Mouse (Mus musculus): ENCODE data around the gene Amhr2.

The Amhr2 gene

DNA sequence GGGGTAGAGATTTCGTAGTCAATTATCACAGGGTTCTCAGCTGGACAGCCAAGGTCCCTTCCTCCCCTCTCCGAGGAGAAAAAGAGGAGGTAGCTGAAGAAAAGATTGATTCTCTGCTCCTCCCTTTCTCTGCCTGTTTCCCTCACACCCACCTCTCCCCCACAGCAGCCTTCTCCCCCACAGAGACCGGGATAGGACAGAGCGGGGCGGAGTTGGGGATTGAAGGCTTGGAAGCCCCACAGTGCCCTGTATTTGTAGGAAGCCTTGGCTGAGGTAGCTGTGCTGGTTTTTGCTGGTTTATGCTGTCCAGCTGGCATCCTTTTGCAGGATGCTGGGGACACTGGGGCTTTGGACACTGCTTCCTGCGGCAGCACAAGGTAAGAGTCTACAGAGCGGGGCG, at the start of gene Amhr2:
TSS of gene Amhr2 (plus strand) at position 222 of the 400 bp plus-strand sequence.
- DNase-seq: no peak

DNA sequence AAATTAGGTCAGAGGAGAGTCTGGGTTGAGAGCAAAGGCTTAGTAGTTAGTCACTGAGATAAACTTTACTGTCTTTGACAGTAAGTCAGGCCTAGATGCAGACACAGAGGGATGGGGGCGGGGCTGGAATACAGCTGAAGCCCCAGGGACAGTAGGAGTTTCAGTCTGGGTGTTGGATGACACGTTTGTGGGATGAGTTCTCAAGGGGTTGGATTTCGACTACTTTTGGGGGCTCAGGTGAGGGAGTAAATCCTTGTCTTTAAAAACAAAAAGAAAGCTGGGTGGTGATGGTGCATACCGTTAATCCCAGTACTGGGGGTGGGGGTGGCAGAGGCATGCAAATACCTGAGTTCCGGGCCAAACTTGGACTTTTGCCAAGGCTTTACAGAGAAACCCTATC, 46.5 kb upstream of the Amhr2 start:
- DNase-seq: no peak

DNA sequence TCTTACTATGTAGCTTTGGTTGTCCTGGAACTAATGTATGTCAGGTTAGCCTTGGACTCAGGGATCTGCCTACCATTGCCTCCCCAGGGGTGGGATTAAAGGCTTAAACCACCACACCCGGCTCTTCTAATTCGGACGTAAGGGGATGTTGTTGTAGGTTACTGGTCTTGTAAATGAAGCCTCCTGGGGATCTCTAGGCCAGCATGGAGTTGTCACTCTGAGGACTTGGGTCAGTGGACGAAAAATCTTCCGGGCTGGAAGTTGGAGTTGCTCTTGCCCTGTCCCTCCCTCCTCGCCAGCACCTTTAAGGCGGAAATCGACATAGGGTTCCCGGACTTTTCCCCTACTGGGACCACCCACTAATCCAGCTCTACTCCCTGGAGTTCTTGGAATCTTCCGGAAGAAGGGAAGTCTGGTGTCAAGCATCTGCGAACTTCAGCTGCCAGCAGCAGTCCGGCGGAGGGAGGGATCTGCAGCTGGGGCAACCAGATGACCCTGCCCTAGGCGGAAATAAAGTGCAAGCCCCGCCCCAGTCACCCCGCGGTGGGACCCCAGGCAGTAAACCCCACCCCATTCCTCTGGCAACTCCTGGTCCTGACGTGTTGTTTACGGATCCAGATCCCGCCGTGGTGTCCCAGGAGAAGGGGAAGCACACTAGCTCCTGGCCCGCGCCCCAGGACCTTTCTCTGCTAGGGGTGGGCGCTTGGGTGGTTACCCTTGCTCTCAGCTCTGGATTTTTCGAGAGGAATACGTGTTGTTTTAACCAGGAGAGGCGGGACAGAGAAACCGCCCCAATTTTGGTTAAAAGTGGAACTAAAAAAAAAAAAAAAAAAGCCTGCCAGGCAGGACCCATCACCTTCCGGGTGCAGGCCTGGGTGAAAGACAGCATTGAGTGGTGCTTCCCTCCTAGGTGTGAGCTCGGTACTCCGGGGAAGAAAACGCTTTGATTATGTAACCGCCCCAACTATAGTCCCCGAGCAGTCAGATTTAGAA, 45.6 kb upstream of the Amhr2 start:
- DNase-seq: peak; percentile 97 to 98

DNA sequence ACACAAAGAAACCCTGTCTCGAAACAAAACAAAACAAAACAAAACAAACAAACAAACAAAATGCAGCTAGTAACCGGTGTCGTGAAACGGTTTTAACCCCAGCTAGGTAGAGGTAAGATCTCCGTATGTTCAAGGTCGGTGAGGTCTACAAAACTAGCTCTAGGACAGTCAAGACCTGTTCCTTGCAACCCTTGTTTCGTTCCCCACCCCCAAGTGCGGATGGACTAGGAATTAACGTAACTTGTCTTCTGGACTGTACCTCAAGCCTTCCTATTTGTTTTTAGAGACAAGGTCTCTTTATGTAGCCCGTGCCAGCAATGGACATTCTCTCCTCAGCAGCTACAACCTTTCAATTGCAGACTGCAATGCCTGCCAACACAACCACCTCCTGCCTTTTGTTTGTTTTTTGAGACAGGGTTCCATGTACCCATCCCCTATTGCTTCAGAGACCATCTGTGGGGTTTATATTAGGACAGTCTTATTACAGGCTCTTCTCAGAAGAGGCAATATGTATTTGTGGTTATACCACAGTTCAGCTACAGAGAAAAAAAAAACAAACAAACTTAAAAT, 44.6 kb upstream of the Amhr2 start:
- DNase-seq: no peak

DNA sequence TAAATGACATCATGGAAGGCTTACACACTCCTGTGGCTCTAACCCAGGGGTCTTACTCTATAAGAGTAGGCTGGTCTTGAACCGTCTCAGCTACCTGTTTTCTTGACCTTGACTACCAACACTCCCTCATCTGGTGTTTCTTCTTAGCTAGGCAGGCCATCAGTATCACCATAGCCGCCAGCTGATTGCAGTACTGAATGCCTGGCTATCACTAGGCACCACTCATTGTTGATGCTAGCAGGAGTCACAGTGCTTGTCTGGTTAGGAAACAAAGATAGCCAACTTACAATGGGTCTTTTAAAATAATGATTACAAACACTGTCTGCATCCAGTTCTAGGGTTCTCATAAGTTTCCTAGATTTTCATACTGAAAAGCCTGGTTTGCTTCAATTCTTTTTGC, 43.9 kb upstream of the Amhr2 start:
- no peak for DNase-seq

DNA sequence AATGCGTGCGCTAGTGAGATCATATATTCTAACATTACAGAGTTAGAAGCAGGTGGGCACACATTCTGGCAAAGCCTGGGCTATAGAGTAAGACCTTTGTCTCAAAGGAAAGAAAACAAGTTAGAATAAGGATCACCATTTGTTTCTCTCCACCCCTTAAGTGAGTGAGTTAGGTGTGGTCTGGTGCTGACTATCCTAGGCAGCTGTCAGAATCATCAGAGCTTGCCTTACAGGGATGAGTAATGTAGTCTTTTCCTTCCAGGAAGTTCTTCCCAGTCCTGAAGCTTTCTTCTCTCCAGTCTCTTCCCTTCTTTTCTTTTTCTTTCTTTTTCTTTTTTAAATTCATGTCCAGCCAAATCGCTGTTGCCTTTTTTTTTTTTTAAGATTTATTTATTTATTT, 43.0 kb upstream of the Amhr2 start:
- DNase-seq: no peak

DNA sequence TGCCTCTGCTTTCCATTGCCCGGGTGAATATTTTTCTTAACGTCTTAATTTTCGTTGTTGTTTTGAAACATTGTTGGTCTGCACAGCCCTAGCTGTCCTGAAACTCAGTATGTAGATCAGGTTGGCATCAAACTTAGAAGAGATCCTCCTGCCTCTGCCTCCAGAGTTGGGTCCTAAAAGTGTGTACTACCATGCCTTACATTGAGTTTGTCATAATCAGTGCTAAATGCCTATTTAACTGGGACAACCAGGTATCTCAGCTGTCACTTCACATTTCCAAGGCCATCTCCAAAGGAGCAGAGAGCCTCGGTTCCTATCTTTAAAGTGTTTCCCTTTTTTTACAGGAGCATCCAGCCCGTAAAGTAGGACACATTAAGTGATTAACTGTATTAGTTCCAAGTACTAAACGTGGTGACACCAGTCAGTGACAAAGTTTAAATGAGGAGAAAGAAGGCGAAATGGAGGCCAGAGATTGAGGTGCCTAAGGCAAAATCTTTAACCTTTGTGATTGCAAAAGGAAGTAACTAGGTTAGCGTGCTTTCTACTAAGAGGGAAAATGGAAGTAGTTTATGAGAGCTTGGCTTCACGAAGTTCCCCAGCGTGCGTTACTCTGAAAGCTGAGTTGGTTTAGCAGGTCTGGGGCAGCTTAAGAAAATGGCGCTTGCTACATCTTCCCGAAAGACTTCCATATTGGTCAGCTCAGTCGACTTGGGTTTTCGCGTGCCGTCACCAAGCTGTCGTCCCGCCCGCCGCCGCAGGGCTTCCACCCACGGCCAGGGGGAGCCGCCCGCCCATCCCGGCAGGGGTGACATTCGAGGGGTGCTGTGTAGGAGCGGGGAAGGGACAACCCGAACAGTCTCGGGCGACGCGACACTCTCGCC, 40.3 kb upstream of the Amhr2 start:
- no peak for DNase-seq

DNA sequence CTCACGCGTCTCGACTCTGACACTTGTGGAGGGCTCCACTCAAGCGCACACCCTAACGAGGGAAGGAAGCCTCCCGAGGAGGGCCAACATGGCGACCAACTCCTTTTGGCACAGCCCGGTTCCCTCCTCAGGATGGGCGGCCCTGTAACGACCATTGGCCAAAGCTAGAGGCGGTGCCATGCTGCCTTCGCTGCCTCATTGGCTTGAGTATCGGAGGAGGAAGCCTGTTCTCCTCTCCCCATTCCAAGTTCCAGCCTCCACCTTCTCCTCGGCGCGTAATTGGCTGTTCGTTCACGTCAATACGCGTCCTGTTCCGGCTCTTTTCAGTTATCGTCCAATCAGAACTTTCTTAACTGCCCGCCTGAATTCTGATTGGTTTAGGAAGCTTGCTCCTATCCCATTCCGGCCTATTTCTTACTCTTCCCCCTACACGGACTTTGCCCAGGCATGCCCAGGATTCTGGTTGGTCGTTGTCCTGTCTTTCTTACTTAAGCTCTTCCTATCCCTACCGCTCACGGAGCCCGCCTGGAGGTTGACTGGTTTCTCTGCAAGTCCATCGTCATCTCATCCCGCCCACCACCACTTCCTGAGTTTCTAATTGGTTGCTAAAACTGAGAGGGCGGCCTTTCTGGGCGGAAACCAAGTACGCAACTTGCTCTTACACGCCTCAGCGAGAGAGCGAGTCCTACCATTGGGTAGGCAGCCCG, 39.5 kb upstream of the Amhr2 start, which contains the start of gene Sp1:
TSS of gene Sp1 (plus strand) at position 655 of the 707 bp plus-strand sequence.
- peak; percentile 100 for DNase-seq

DNA sequence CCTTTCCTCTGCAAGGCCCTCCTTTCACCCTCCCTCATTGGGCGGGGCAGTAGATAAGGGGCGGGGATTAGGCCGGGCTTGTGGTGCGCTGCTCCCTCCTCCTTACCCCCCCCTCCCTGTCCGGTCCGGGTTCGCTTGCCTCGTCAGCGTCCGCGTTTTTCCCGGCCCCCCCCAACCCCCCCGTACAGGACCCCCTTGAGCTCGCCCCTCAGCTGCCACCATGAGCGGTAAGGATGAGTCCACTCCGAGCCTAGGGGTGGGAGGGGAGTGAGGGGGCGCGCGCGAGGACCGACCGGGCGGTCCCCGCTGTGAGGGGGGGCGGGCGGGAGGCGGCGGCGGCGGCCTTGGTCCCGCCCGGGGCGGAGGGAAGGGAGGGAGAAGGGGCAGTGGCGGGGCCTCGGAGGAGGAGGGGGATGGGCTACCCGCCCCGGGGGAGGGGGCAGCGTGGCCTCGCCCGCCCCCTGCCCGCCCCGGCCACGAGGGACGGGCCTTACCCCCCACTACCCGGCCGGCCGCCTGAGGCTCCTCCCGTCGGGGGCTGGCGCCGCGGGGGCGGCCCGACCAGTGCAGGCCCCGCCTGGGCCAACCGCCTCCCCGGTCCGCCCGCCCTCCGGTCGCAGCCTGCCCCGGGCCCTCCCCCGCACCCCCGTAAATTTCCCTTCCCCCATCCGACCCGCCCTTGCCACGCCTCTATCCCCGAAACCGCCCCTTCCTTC, 38.8 kb upstream of the Amhr2 start:
- peak; percentile 88 to 92 for DNase-seq

DNA sequence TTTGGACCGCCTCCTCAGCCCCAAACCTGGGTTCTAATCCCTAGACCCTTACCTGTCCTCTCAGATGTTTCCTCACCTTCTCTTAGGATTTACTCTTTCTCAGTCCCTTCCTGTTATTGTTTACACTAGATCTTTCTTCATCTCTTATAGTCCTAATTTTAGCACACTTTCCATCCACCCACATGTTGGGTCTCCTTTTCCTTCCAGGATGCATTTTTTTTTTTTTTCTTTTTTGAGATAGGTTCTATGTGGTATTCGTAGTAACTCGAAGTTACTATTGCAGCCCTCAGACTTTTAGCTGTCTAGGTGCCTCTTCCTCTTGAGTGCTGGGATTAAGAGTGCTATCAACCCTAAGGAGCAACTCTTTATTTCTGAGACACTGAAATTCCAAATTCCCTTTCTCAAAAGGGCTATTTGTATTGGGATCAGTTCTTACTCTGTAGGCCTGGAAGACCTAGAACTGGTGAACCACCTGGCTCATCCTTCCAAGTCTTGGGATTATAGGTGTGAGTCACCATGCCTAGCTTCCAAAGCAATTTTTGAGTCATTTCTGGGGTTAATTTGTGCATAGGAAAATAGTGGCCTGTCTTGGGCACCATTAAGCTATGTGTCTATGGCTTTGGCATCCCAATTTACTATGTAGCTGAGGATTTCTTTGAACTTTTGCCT, 38.1 kb upstream of the Amhr2 start:
- no peak for DNase-seq

DNA sequence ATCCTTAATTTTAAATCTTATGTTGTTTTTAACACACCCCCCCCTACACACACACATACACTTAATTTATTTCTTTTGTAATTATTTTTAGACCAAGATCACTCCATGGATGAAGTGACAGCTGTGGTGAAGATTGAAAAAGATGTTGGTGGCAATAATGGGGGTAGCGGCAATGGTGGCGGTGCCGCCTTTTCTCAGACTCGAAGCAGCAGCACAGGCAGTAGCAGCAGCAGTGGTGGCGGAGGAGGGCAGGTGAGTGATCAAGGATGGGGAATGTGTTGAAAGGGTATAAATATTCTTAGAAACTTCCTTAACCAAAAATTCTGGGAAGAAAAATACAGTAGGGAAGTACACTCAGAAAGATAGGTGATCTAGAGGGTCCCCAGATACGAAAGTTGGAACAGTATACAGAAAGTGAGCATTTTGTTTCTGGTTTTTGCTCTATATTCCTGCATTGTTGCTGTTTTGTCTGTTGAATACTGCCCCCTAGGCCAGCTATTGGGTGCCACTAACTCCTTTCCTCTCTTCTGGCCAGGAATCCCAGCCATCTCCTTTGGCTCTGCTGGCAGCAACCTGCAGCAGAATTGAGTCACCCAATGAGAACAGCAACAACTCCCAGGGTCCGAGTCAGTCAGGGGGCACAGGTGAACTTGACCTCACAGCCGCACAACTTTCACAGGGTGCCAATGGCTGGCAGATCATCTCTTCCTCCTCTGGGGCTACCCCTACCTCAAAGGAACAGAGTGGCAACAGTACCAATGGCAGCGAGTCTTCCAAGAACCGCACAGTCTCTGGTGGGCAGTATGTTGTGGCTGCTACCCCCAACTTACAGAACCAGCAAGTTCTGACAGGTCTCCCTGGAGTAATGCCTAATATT, 37.2 kb upstream of the Amhr2 start:
- no peak for DNase-seq

DNA sequence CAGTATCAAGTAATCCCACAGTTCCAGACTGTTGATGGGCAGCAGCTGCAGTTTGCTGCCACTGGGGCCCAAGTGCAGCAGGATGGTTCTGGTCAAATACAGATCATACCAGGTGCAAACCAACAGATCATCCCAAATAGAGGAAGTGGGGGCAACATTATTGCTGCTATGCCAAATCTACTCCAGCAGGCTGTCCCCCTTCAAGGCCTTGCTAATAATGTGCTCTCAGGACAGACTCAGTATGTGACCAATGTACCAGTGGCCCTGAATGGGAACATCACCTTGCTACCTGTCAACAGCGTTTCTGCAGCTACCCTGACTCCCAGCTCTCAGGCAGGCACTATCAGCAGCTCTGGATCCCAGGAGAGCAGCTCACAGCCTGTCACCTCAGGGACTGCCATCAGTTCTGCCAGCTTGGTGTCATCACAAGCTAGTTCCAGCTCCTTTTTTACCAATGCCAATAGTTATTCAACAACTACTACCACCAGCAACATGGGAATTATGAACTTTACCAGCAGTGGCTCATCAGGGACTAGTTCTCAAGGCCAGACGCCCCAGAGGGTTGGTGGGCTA, 36.5 kb upstream of the Amhr2 start:
- DNase-seq: no peak

DNA sequence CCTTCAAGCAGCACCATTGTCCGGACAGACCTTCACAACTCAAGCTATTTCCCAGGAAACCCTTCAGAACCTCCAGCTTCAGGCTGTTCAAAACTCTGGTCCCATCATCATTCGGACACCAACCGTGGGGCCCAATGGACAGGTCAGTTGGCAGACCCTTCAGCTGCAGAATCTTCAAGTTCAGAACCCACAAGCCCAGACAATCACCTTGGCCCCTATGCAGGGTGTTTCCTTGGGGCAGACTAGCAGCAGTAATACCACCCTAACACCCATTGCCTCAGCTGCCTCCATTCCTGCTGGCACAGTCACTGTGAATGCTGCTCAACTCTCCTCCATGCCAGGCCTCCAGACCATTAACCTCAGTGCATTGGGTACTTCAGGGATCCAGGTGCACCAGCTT, 35.9 kb upstream of the Amhr2 start:
- DNase-seq: no peak

DNA sequence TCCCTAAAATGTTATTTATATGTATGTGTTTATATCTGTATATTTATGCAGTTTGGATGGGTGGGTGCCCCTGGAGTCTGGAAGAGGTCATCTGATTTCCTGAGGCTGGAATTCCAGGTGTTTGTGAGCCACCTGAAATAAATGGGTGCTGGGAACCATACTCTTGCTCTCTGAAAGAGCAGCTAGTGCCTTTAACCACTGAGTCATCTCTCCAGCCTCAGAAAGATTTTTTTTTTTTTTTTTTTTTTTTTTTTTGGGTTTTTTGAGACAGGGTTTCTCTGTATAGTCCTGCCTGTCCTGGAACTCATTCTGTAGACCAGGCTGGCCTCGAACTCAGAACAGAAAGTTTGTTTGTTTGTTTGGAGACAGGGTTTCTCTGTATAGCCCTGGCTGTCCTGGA, 34.1 kb upstream of the Amhr2 start:
- DNase-seq: no peak

DNA sequence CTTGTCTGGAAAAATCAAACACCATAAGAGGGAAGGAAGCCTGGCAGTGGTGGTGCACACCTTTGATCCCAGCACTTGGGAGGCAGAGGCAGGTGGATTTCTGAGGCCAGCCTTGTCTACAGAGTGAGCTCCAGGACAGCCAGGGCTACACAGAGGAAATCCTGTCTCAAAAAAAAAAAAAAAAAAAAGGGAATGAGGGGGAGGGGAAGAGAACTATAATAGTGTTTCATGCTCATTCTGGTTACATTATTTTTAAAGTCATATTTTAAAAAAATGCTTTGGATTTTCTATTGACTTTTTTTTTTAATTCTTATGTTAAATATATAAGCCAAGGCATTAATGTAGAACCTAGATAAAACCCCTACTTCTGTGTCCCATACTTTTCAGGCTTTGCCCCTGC, 31.5 kb upstream of the Amhr2 start:
- DNase-seq: no peak

DNA sequence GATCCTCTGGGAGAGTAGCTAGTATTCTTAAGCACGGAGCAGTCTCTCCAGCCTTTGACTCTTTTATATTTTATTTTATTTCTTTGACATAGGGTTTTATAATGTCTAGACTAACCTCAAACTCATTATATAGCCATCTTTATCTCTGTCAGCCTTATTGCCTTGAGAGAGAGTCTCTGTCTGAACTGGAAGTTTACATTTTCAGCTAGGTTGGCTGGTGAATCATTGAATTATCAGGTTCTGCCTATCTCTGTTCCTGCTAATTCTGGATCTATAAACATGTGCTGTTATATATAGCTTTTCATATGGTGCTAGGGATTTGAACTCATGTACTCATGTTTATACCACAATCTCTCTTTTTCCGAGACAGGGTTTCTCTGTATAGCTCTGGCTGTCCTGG, 27.6 kb upstream of the Amhr2 start:
- DNase-seq: no peak

DNA sequence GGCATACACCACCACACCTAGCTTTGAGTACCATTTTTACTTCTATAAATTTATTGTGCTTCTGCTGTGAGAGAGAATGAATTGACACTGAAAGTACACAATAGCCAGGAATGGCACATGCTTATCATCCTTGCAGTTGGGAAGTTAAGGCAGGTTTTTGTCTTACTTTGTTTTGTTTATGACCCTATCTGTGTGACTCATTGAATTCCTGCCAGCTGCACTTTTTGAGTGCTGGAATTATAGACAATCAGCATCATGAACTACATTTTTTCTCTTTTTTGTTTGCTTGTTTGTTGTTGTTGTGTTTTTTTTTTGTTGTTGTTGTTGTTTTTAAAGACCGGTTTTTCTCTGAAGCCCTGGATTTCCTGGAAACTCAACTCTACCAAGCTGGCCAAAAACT, 24.2 kb upstream of the Amhr2 start:
- no peak for DNase-seq

DNA sequence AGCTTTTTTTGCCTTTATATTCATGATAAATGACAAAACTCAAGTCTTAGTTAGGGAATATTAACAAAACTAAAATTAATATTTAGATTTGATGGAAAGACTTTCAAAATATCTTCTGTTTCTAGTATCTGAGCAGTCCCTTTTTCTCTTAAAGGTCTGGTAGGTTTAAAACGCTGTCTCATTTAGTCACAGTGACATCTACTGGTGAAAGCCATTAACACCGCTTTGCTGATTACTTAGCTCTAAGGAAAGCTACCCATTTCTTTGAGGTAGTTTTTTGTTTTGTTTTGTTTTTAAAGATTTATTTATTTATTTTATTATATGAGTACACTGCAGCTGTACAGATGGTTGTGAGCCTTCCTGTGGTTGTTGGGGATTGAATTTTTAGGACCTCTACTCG, 23.7 kb upstream of the Amhr2 start:
- peak in 1 of 2 experiments; percentile 49 for DNase-seq

DNA sequence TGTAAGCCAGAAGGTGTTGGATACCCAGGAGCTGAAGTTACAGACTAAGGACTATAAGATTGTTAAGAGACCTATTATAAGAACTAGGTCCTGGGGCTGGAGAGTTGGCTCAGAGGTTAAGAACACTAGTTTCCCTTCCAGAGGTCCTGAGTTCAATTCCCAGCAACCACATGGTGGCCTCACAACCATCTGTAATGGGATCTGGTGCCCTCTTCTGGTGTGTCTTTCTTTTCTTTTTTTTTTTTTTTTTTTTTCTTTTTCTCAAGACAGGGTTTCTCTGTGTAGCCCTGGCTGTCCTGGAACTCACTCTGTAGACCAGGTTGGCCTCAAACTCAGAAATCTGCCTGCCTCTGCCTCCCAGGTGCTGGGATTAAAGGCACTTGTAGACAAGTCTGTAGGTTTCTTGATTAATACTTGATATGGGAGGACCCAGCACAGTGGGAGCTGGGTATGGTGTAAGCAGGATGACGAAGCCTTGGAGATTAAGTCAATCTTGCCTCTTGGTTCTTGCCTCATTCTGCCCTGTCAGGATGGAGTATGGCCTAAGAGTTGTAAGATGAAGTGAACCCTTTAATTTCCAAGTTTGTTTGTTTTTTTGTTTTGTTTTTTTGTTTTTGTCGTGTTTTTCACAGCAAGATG, 21.4 kb upstream of the Amhr2 start:
- DNase-seq: no peak

Data from lung, adult 18-20 months (tissue).